Mouse (Mus musculus) small intestine, adult 2 months (tissue): ENCODE results near the gene Efna1. TPM values are rescaled to one million over a fixed set of nuclear protein-coding genes. Genes with fewer than 3 reads are reported as not detected.

Source experiments
- H3K27ac ChIP-seq: fragments of 200-500 bp; 2 replicates; pipeline ENCODE4 v1.5.1; 2012; ENCODE audit warnings: low read depth, low read length, control low read depth, inconsistent platforms; ENCODE audit not compliant: insufficient read depth
- H3K27me3 ChIP-seq: fragments of 200-500 bp; 2 replicates; pipeline ENCODE4 v1.6.1; 2012; ENCODE audit warnings: mild to moderate bottlenecking, moderate library complexity, low read length, inconsistent platforms; ENCODE audit not compliant: control insufficient read depth, insufficient read depth
- H3K36me3 ChIP-seq: fragments of 200-500 bp; 2 replicates; pipeline ENCODE4 v1.6.1; 2012; ENCODE audit warnings: mild to moderate bottlenecking, low read length, control low read depth, inconsistent platforms; ENCODE audit not compliant: control insufficient read depth, insufficient read depth
- H3K4me1 ChIP-seq: fragments of 200-500 bp; 2 replicates; pipeline ENCODE4 v1.6.1; 2012; ENCODE audit warnings: low read length, inconsistent platforms, mixed read lengths; ENCODE audit not compliant: control insufficient read depth, insufficient read depth, insufficient read length
- H3K4me3 ChIP-seq: fragments of 200-500 bp; 2 replicates; pipeline ENCODE4 v1.5.1; 2012; ENCODE audit warnings: low read depth, mild to moderate bottlenecking, control low read depth, inconsistent platforms, low read length, moderate library complexity
- CTCF ChIP-seq: fragments of 200-500 bp; IDR thresholded peaks from 2 replicates; pipeline ENCODE4 v1.5.1; 2012; ENCODE audit warnings: low read depth, mild to moderate bottlenecking, control low read depth, inconsistent platforms, low read length, moderate library complexity, mixed read lengths; ENCODE audit not compliant: insufficient replicate concordance, insufficient read length; ENCODE audit errors: extremely low read depth
- POLR2A ChIP-seq: fragments of 200-500 bp; IDR thresholded peaks from 2 replicates; pipeline ENCODE4 v1.6.1; 2012; ENCODE audit warnings: low read depth, mild to moderate bottlenecking, control low read depth, inconsistent platforms, low read length, moderate library complexity
- WGBS: fragments of 180-500 bp; shearing (Covaris S2); methylation state at CpG from one replicate; pipeline ENCODE4 v1.1.7; 2018; 5-methylcytosine and 5-hydroxymethylcytosine counted together
- polyA plus RNA-seq: library from polyadenylated mRNA; depleted of rRNA; stranded (reverse); fragments of >200 nt; gene quantifications from 2 replicates; pipeline ENCODE4 v1.2.3, GENCODE M21; 2012

Efna1 gene
- polyA plus RNA-seq, 1 experiment, result 122 TPM

DNA sequence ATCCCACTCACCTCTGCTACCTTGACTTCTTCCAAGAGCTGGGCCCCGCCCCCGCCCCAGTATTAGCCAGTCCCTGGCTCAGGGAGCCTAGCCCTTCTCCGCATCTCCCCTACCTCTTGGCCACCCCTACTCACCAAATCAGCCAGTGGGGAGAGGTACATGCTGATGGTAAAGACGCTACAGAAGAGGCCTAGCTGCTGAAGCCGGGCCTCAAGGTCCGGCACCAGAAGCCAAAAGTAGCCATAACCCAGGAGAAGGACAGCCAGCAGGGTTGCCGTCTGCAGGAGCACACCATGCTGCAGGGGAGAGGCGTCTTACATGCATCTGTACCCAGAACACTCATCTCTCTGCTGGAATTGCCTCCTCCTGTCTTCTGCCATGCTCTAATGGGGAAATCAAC is 12.0 kb downstream of the Efna1 start:
- H3K4me1 ChIP-seq, result peaks cover 15% of the 10 kb centered on the region
- no peak overlapping the region for H3K4me3 ChIP-seq
- H3K27ac ChIP-seq, result no peak overlapping the region
- H3K27me3 ChIP-seq, result no peaks in the 10 kb centered on the region
- TF ChIP-seq CTCF, result no peak
- no peak for TF ChIP-seq POLR2A
- 84% methylated on average over 8 of the region's 8 CpGs for WGBS
- peaks cover 14% of the 10 kb centered on the region for H3K36me3 ChIP-seq

DNA sequence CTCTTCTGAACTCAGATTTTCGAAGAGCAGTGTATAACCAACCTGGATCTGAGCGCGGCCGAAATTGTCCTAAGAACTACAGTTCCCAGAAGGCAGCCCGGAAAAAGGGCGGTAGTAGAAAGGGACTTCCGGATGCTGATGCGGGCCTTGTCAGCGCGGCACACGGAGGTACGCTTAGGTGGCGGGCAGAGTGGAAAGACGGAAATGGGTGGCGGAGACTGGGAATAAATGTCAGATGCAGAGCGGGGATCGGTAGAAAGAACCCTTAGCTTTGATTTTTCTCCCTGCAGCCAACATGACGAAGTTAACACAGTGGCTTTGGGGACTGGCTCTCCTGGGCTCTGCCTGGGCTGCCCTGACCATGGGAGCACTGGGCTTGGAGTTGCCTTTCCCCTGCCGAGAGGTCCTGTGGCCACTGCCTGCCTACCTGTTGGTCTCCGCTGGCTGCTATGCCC is 14.5 kb downstream of the Efna1 start:
- peak; percentile 94 for TF ChIP-seq POLR2A
- no peak for TF ChIP-seq CTCF
- WGBS, result under 1% methylated on average over 20 of the region's 20 CpGs
- H3K4me3 ChIP-seq, result peak overlapping the region; percentile 93
- peaks cover 1% of the 10 kb centered on the region; the same call in 1 of the 2 replicates for H3K36me3 ChIP-seq
- peaks cover 18% of the 10 kb centered on the region for H3K4me1 ChIP-seq
- H3K27ac ChIP-seq, result peak overlapping the region; percentile 74
- H3K27me3 ChIP-seq, result no peaks in the 10 kb centered on the region

DNA sequence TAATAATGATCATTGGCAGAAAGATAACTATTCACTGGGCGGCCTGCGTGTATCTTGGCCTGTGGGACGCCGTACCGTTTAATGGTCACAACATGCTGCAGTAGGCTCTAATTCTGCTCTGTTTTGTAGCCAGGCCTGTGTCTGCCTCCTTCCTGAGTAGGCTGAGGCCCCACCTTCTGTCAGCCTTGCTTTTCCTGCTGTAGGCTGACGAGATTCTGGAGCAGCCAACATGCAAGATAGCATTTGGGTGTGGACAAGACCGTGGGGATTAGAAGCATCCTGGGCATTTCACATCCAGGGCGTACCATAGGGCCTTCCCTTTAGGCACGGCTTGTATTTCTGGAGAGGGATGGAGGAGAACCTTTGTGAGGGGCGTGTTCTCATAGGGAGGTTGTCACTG is 18.5 kb downstream of the Efna1 start:
- Histone ChIP-seq H3K27me3 (no peaks in the 10 kb centered on the region), H3K36me3 (no peaks in the 10 kb centered on the region), H3K4me1 (peaks cover 4% of the 10 kb centered on the region), H3K4me3 (no peak overlapping the region), H3K27ac (no peak overlapping the region)
- TF ChIP-seq POLR2A (no peak), CTCF (no peak)
- WGBS, result 58% methylated on average over 10 of the region's 10 CpGs

DNA sequence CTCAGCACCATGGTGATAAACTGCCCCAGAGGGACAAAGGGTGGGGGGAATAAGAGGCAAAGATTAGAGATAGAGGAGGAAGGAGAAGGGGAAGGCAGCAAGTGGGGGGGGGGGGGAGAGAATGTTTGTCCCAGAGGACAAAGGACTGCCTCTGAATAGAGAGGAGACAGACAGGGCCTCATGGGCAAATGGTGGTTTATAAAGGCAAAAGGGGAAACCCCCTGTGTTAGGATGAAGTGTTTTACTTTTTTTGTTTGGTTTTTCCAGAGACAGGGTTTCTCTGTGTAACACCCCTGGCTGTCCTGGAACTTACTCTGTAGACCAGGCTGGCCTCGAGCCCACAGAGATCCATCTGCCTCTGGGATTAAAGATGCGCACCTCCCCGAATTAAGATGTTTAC is 20.7 kb downstream of the Efna1 start:
- Histone ChIP-seq H3K27ac (no peak overlapping the region), H3K36me3 (no peaks in the 10 kb centered on the region), H3K4me3 (no peak overlapping the region), H3K4me1 (peaks cover 2% of the 10 kb centered on the region), H3K27me3 (no peaks in the 10 kb centered on the region)
- 79% methylated on average over 3 of the region's 3 CpGs for WGBS
- TF ChIP-seq POLR2A, result no peak
- no peak for TF ChIP-seq CTCF

DNA sequence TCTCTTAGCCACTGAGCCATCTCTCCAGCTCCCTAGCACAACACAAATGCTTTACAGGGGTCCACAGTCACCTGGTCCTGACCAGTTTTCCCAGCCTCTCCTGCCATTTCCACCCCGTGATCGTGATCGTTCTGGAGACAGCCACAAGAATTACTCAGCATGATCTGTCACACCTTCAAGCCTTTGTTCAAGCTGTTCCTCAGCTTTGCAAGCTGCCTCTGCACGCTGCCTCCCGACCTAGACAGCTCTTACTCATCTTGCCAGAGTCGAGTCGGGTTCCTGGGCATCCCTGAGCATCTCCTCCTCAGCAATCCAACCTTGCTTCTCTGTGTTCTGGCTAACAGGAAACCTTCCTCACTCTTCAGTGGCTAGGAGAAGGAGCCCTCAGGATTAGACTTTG is 21.9 kb downstream of the Efna1 start, which contains the start of gene Dpm3:
Dpm3 (plus strand) TSS at position 283 of the 400 bp plus-strand sequence.
- WGBS, result 59% methylated on average over 7 of the region's 7 CpGs
- H3K27me3 ChIP-seq, result no peaks in the 10 kb centered on the region
- H3K4me3 ChIP-seq, result no peak within 1 kb of the TSS
- no peak within 1 kb of the TSS for H3K27ac ChIP-seq
- H3K4me1 ChIP-seq, result peaks cover 2% of the 10 kb centered on the region
- H3K36me3 ChIP-seq, result no peaks in the 10 kb centered on the region
- no peak for TF ChIP-seq POLR2A
- no peak for TF ChIP-seq CTCF

DNA sequence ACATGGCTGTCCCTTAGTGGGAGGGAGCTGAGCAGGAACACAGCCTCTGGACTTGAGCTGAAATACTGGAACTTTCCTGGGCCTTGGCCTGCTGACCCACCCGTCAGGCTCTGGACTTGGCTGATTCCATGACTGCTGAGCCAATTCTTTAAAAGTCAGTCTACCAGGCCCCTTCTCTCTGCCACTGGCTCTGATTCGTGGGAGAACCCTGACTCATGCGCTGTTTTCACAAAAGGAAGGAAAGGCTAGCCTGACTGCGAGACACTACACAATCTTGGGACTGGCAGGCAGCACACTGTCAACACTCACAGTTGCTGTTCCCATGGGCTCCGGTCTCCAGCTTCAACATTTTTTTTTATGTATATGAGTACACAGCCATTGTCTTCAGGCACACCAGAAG is 24.8 kb downstream of the Efna1 start:
- Histone ChIP-seq H3K27me3 (no peaks in the 10 kb centered on the region), H3K36me3 (no peaks in the 10 kb centered on the region), H3K4me3 (no peak overlapping the region), H3K27ac (no peak overlapping the region), H3K4me1 (peaks cover 21% of the 10 kb centered on the region)
- WGBS, result 80% methylated on average over 5 of the region's 5 CpGs
- no peak for TF ChIP-seq POLR2A
- no peak for TF ChIP-seq CTCF

DNA sequence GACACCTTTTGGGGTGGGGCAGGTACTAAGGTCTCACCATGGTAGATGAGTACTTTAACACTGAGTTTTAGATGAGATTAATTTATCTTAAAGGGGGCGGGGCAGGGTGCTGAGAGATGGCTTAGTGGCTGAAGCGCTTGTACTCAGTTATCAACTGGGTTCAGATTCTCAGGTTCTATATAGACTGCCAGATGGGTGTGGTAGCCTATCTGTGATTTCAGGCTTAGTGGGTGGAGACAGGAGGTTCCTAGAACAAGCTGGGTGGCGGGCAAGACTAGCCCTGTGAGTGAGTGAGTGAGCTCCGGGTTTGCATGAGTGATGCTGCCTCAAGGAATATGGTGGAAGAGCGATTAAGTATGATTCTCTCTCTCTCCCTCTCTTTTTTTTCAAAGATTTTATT is 25.9 kb downstream of the Efna1 start:
- Histone ChIP-seq H3K36me3 (no peaks in the 10 kb centered on the region), H3K27me3 (no peaks in the 10 kb centered on the region), H3K4me3 (no peak overlapping the region), H3K27ac (no peak overlapping the region), H3K4me1 (peaks cover 29% of the 10 kb centered on the region)
- no peak for TF ChIP-seq POLR2A
- no peak for TF ChIP-seq CTCF
- WGBS, result 43% methylated on average over 5 of the region's 5 CpGs
